Mouse (Mus musculus): ENCODE data around the gene Otoa. TPM values are rescaled to one million over a fixed set of nuclear protein-coding genes. Genes with fewer than 3 reads are reported as not detected.

Gene Otoa
- total and polyA plus RNA-seq, 2 experiments from 2014 or later = 0.24 to 0.73 TPM

DNA sequence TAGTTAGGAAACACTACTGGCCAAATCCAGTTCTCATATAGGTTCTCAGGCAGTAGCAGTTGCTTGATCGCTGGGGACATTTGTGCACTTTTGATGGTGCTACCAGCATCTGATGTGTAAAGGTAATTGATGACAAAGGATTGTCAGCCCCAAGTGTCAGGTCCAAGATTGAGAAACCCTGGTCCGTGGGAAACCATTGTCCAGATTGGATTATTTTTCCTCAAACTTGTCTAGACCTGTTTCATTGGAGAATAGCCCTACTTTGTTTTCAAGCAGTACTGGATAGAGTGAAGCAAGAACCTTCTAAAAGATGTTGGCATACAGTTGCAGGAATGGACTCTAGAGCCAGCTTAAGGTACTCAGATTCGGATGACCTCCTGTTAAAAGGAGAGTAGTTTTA lies 38.4 kb upstream of the Otoa start:
- Histone ChIP-seq H3K4me1 (ENCODE audit: insufficient read depth, low read length) (no peaks in the 10 kb centered on the region), H3K9ac (replicated peaks; ENCODE audit: low read length) (no peak overlapping the region), H3K4me2 (ENCODE audit: low read depth, low read length) (no peak overlapping the region), H3K27ac (no peak overlapping the region), H3K4me3 (ENCODE audit: low read length) (no peak overlapping the region), H3K36me3 (ENCODE audit: insufficient read depth, low read length) (no peaks in the 10 kb centered on the region), H3K9me3 (ENCODE audit: low read length) (no peaks in the 10 kb centered on the region), H3K27me3 (ENCODE audit: insufficient read depth, low read length) (no peaks in the 10 kb centered on the region)
- no peak for TF ChIP-seq CTCF (IDR thresholded peaks at IDR 0.05; ENCODE audit: low read depth)
- DNase-seq (ENCODE audit: low spot score) = no peak
- 94% methylated on average over 3 of the region's 3 CpGs for WGBS
- no peak for ATAC-seq

DNA sequence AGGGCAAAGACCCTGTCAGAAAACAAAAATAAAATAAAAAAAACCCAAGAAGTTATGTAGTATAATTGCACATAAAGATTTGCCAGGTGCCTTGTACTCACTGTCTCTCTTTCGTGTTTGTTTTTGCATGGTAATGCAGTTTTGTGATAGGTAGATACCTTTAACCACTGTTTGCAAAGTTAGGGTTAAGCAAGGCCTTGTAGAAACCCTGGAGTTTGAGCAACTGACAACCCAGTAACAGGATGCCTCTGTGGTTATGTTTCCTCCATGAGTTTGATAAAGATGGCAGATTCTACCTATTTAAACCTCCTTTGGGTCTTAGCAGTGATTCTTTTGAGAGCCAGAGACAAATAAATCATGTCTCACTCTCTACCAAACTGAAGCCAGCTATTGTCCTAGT lies 37.9 kb upstream of the Otoa start:
- 96% methylated on average over 1 of the region's 1 CpGs for WGBS
- no peak overlapping the region for H3K9ac ChIP-seq (replicated peaks; ENCODE audit: low read length)
- DNase-seq (ENCODE audit: low spot score) (no peak), ATAC-seq (no peak)
- TF ChIP-seq CTCF (IDR thresholded peaks at IDR 0.05; ENCODE audit: low read depth) = no peak
- no peaks in the 10 kb centered on the region for H3K9me3 ChIP-seq (ENCODE audit: low read length)
- no peak overlapping the region for H3K27ac ChIP-seq
- no peaks in the 10 kb centered on the region for H3K36me3 ChIP-seq (ENCODE audit: insufficient read depth, low read length)
- H3K27me3 ChIP-seq (ENCODE audit: insufficient read depth, low read length) = no peaks in the 10 kb centered on the region
- H3K4me2 ChIP-seq (ENCODE audit: low read depth, low read length) = no peak overlapping the region
- H3K4me3 ChIP-seq (ENCODE audit: low read length) = no peak overlapping the region
- no peaks in the 10 kb centered on the region for H3K4me1 ChIP-seq (ENCODE audit: insufficient read depth, low read length)

DNA sequence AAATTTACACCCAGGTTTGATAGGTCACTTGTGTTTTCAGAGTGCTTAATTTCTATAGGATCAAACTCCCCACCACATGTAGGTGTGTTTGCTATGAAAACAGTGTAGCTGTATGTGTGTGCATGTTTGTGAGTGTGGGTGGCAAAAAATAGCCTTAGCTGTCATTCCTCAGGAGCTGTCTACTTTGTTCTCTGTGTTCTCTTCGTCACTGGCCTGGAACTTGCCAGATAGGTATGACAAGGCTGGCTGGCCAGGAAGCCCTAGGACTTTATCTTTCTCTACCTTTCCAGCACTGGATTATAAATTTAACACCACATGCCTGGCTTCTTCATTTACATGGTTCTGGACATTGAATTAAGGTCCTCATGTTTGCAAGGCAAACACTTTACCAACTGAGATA lies 37.2 kb upstream of the Otoa start:
- H3K27me3 ChIP-seq (ENCODE audit: insufficient read depth, low read length) = no peaks in the 10 kb centered on the region
- H3K27ac ChIP-seq = no peak overlapping the region
- H3K4me2 ChIP-seq (ENCODE audit: low read depth, low read length) = no peak overlapping the region
- H3K4me3 ChIP-seq (ENCODE audit: low read length) = no peak overlapping the region
- no peaks in the 10 kb centered on the region for H3K36me3 ChIP-seq (ENCODE audit: insufficient read depth, low read length)
- ATAC-seq (no peak), DNase-seq (ENCODE audit: low spot score) (no peak)
- no peak for TF ChIP-seq CTCF (IDR thresholded peaks at IDR 0.05; ENCODE audit: low read depth)
- H3K9me3 ChIP-seq (ENCODE audit: low read length) = no peaks in the 10 kb centered on the region
- WGBS = 87% methylated on average over 1 of the region's 1 CpGs
- no peak overlapping the region for H3K9ac ChIP-seq (replicated peaks; ENCODE audit: low read length)
- H3K4me1 ChIP-seq (ENCODE audit: insufficient read depth, low read length) = no peaks in the 10 kb centered on the region

DNA sequence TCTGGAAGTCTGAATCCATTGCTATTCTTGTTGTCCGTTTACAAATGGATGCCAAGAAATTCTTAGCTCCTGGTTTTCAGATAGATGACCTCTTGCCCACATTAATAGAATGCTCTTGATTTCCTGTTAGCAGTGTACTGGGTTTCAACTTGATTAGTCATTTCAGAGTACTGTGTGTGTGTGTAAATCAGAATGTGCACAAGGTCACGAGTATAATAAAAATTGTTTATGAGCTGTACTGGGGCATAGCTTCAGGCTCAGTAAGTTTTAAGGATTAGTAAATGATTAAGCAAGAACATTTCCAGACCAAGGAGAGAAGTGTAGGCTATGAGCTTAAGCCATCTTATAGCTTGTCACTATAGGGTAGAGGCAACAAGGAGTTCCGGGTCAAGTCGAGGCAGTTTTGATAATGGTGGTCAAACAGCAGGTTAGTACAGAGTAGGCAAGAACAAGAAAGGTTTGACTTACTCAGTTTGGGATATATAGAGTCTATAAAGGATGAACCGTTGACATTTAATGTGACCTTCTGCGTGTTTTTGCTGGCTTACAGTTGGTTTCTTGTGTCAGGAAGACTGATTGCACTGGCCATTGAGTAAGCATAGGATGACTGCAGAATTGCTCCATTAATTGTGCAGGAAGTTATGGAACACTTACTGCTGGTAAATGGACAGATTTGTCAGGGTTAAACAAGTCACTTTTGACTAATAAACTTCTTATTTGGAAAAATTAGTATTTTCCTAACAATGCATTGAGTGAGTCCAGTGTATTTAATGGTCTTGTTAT lies 35.6 kb upstream of the Otoa start:
- Histone ChIP-seq H3K9me3 (ENCODE audit: low read length) (no peaks in the 10 kb centered on the region), H3K27me3 (ENCODE audit: insufficient read depth, low read length) (no peaks in the 10 kb centered on the region), H3K27ac (no peak overlapping the region), H3K4me2 (ENCODE audit: low read depth, low read length) (no peak overlapping the region), H3K4me3 (ENCODE audit: low read length) (no peak overlapping the region), H3K36me3 (ENCODE audit: insufficient read depth, low read length) (0 out of 2 replicates have a peak, but pooled peaks cover 3% of the 10 kb centered on the region), H3K9ac (replicated peaks; ENCODE audit: low read length) (no peak overlapping the region), H3K4me1 (ENCODE audit: insufficient read depth, low read length) (no peaks in the 10 kb centered on the region)
- WGBS = 91% methylated on average over 6 of the region's 6 CpGs
- ATAC-seq (no peak), DNase-seq (ENCODE audit: low spot score) (no peak)
- TF ChIP-seq CTCF (IDR thresholded peaks at IDR 0.05; ENCODE audit: low read depth) = no peak

DNA sequence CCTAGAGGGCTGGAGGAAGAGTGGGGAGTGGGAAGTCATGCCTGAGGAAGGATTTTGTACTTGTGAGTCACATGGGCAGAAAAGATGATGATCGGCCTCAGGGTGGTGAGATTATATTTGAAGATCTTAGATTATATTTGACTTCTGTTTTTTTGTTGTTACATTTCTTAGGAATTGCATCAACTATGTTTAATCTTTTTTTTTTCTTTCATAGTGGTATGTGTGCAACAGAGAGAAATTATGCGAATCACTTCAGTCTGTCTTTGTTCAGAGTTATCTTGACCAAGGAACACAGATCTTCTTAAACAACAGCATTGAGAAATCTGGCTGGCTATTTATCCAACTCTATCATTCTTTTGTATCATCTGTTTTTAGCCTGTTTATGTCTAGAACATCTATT lies 33.8 kb upstream of the Otoa start:
- DNase-seq (ENCODE audit: low spot score) (no peak), ATAC-seq (no peak)
- H3K4me3 ChIP-seq (ENCODE audit: low read length) = no peak overlapping the region
- 0 out of 2 replicates have a peak, but pooled peaks cover 3% of the 10 kb centered on the region for H3K36me3 ChIP-seq (ENCODE audit: insufficient read depth, low read length)
- H3K4me2 ChIP-seq (ENCODE audit: low read depth, low read length) = no peak overlapping the region
- H3K27ac ChIP-seq = no peak overlapping the region
- H3K27me3 ChIP-seq (ENCODE audit: insufficient read depth, low read length) = no peaks in the 10 kb centered on the region
- WGBS = 90% methylated on average over 2 of the region's 2 CpGs
- TF ChIP-seq CTCF (IDR thresholded peaks at IDR 0.05; ENCODE audit: low read depth) = no peak
- H3K9me3 ChIP-seq (ENCODE audit: low read length) = no peaks in the 10 kb centered on the region
- H3K4me1 ChIP-seq (ENCODE audit: insufficient read depth, low read length) = no peaks in the 10 kb centered on the region
- no peak overlapping the region for H3K9ac ChIP-seq (replicated peaks; ENCODE audit: low read length)

DNA sequence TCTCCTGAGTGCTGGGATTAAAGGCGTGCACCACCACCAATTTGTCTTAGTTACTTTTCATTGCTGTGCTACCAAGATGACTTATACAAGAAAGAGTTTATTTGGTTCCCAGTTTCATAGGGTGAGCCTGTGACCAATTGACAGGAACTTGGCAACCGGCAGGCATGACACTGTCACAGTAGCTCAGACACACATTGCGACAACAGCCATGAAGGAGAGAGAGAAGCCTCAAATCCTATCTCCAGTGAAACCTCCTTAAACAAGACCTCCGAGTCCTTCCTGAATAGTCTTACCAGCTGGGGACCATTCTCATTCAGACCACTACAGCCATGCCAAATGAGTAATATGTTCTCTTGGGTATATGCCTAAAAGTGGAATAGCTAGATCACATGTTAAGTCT lies 28.4 kb upstream of the Otoa start:
- Histone ChIP-seq H3K27ac (no peak overlapping the region), H3K27me3 (ENCODE audit: insufficient read depth, low read length) (no peaks in the 10 kb centered on the region), H3K4me2 (ENCODE audit: low read depth, low read length) (no peak overlapping the region), H3K9ac (replicated peaks; ENCODE audit: low read length) (no peak overlapping the region), H3K36me3 (ENCODE audit: insufficient read depth, low read length) (peaks cover 13% of the 10 kb centered on the region), H3K9me3 (ENCODE audit: low read length) (no peaks in the 10 kb centered on the region), H3K4me3 (ENCODE audit: low read length) (no peak overlapping the region), H3K4me1 (ENCODE audit: insufficient read depth, low read length) (no peaks in the 10 kb centered on the region)
- no peak for TF ChIP-seq CTCF (IDR thresholded peaks at IDR 0.05; ENCODE audit: low read depth)
- ATAC-seq = no peak
- no peak for DNase-seq (ENCODE audit: low spot score)
- WGBS = 75% methylated on average over 4 of the region's 4 CpGs

- no peak for TF ChIP-seq CTCF (IDR thresholded peaks at IDR 0.05; ENCODE audit: low read depth)
- DNase-seq (ENCODE audit: low spot score) = no peak
- Histone ChIP-seq H3K27me3 (ENCODE audit: insufficient read depth, low read length) (no peaks in the 10 kb centered on the region), H3K4me1 (ENCODE audit: insufficient read depth, low read length) (no peaks in the 10 kb centered on the region), H3K27ac (no peak overlapping the region), H3K36me3 (ENCODE audit: insufficient read depth, low read length) (peaks cover 15% of the 10 kb centered on the region), H3K9me3 (ENCODE audit: low read length) (no peaks in the 10 kb centered on the region), H3K9ac (replicated peaks; ENCODE audit: low read length) (no peak overlapping the region), H3K4me3 (ENCODE audit: low read length) (no peak overlapping the region), H3K4me2 (ENCODE audit: low read depth, low read length) (no peak overlapping the region)
- 50% methylated on average over 6 of the region's 6 CpGs for WGBS
- ATAC-seq = no peak
Observed at GRCm38 (mm10) chr7:121059477-121060218, 21.8 kb upstream of the Otoa start.
